25 mouse cellular contexts compared by ENCODE assay signal in the genomic region with DNA sequence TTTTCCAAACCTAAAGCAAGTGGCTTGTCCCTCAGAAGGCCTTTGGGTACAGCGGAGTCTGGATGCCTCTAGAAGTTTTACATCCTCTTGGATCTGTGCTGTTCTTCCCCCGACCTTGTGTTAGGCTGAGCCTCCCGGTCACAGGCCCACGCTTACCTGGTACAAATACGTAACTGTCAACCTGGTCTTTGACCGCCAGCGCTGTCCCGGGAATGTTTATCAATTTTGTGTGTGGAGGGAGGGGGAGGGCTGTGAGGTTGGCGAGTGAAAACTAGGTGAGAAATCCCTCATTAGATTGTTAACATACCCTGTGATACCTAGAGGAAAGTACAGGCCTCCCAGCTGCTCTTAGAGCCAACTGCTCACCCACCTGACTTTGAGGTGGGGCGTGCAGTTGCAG.
"Had no signal": no experiment of that assay in that cellular context is flagged by ENCODE, and none has a peak within 500 bp of the region (broad histone marks: within the 10 kb centered on the region; RNA-seq: fewer than 3 reads in every experiment).

No protein-coding gene starts in this region.

- ATAC-seq: forebrain, embryonic 16.5 days; hindbrain, postnatal 0 days; intestine, embryonic 16.5 days had no signal

- H3K27me3 ChIP-seq: heart, embryonic 13.5 days; heart, embryonic 15.5 days; hindbrain, embryonic 13.5 days; hindbrain, embryonic 15.5 days; limb, embryonic 13.5 days; limb, embryonic 15.5 days had no signal

- H3K4me3 ChIP-seq: gastrocnemius, adult 2 months; heart, adult 2 months; heart, embryonic 13.5 days; heart, embryonic 15.5 days; hindbrain, embryonic 13.5 days; hindbrain, embryonic 15.5 days; layer of hippocampus, adult 2 months; limb, embryonic 13.5 days; limb, embryonic 15.5 days had no signal

- DNase-seq: gastrocnemius, adult 2 months; gastrocnemius, postnatal 10 days; gastrocnemius, postnatal 25 days; heart, adult 11 months; heart, adult 2 months; heart, postnatal 14 days; heart, postnatal 36 days; kidney, adult 11 months; kidney, adult 2 months; kidney, adult 9 months; kidney, postnatal 10 days; kidney, postnatal 25 days; kidney, postnatal 4 days; left cerebral cortex, postnatal 4 days had no signal

- H3K27ac ChIP-seq: gastrocnemius, adult 2 months; heart, adult 2 months; heart, embryonic 13.5 days; heart, embryonic 15.5 days; hindbrain, embryonic 13.5 days; hindbrain, embryonic 15.5 days; hindbrain, postnatal 0 days; layer of hippocampus, adult 2 months; limb, embryonic 13.5 days; limb, embryonic 15.5 days had no signal

- H3K4me2 ChIP-seq: heart, embryonic 11.5 days; heart, embryonic 13.5 days; heart, embryonic 15.5 days; hindbrain, embryonic 13.5 days; hindbrain, embryonic 15.5 days; limb, embryonic 13.5 days; limb, embryonic 15.5 days had no signal

- H3K36me3 ChIP-seq: heart, embryonic 13.5 days; heart, embryonic 15.5 days; hindbrain, embryonic 13.5 days; hindbrain, embryonic 15.5 days; limb, embryonic 13.5 days; limb, embryonic 15.5 days had no signal

- H3K9me3 ChIP-seq: heart, embryonic 13.5 days; heart, embryonic 15.5 days; hindbrain, embryonic 13.5 days; hindbrain, embryonic 15.5 days; limb, embryonic 13.5 days; limb, embryonic 15.5 days had no signal

- H3K4me1 ChIP-seq: hindbrain, embryonic 13.5 days; hindbrain, embryonic 15.5 days had no signal

- H3K9ac ChIP-seq: heart, embryonic 13.5 days; heart, embryonic 15.5 days; hindbrain, embryonic 13.5 days; hindbrain, embryonic 15.5 days; limb, embryonic 13.5 days; limb, embryonic 15.5 days had no signal
